Mouse (Mus musculus) adrenal gland, postnatal 14 days (tissue): ENCODE data around the gene Defa2. TPM values are rescaled to one million over a fixed set of nuclear protein-coding genes. Genes with fewer than 3 reads are reported as not detected.
"Not testable (repeated sequence)": the region's sequence is repeated elsewhere in the genome, so short reads cannot be mapped to it uniquely, and the experiment has no call there.

Experiments used
- DNase-seq: peaks from one replicate; pipeline ENCODE4 v3.0.0; 2021; ENCODE audit warnings: mixed read lengths
- long read RNA-seq, 2 experiments: library from polyadenylated mRNA; stranded (forward); transcript quantifications; one replicate each; pipeline ENCODE4 v2.0.0; 2021
- total RNA-seq: library from RNA; stranded (reverse); gene quantifications from 2 replicates; pipeline ENCODE4 v1.2.3, GENCODE M21; 2021

Defa2 gene
- not detected in 2 replicates for total RNA-seq
- long read RNA-seq, experiment 1: 0 reads
- long read RNA-seq, experiment 2: 0 reads

GRCm38 (mm10) chr8:21378215-21378614 is at the start of gene Defa2:
TSS of gene Defa2 (plus strand) at chr8:21378515.
- DNase-seq: not testable (repeated sequence)

GRCm38 (mm10) chr8:21391511-21391910 is 13.2 kb downstream of the Defa2 start, which contains the start of gene Defa33:
TSS of gene Defa33 (plus strand) at chr8:21391811.
- not testable (repeated sequence) for DNase-seq

- not testable (repeated sequence) for DNase-seq
These were observed 48.8 kb downstream of the Defa2 start, which contains the start of gene Defa36 for GRCm38 (mm10) chr8:21427111-21427510. TSS of gene Defa36 (plus strand) at chr8:21427411.

Other genes with a start within 250 kb of the Defa2 start
- gene Defa30, start 243.9 kb upstream of the Defa2 start, total RNA-seq: not detected in 2 replicates
- not detected in 2 replicates for gene Defa22, start 216.2 kb upstream of the Defa2 start, total RNA-seq
- not detected in 2 replicates for gene Defa31, start 186.9 kb upstream of the Defa2 start, total RNA-seq
- gene Gm15293, start 177.0 kb upstream of the Defa2 start, total RNA-seq: not detected in 2 replicates
- not detected in 2 replicates for gene Gm15292, start 128.8 kb upstream of the Defa2 start, total RNA-seq
- gene Defa27, start 63.0 kb upstream of the Defa2 start, total RNA-seq: not detected in 2 replicates
- gene Defa29, start 51.5 kb upstream of the Defa2 start, total RNA-seq: not detected in 2 replicates
- gene Defa33, start 13.3 kb downstream of the Defa2 start, total RNA-seq: not detected in 2 replicates
- gene Defa36, start 48.9 kb downstream of the Defa2 start, total RNA-seq: not detected in 2 replicates
- not detected in 2 replicates for gene Gm7849, start 78.0 kb downstream of the Defa2 start, total RNA-seq
- not detected in 2 replicates for gene Defa20, start 130.7 kb downstream of the Defa2 start, total RNA-seq
- gene Defa32, start 150.5 kb downstream of the Defa2 start, total RNA-seq: not detected in 2 replicates
- gene Defa37, start 186.9 kb downstream of the Defa2 start, total RNA-seq: not detected in 2 replicates
- gene Defa28, start 204.5 kb downstream of the Defa2 start, total RNA-seq: not detected in 2 replicates
- not detected in 2 replicates for gene Gm7861, start 216.0 kb downstream of the Defa2 start, total RNA-seq
- gene Defa26, start 239.7 kb downstream of the Defa2 start, total RNA-seq: not detected in 2 replicates